Mouse (Mus musculus) ES-Bruce4 (cell line): ENCODE results near the gene Nexn. TPM values are rescaled to one million over a fixed set of nuclear protein-coding genes. Genes with fewer than 3 reads are reported as not detected.

Experiments used
- H3K27ac ChIP-seq: 2 replicates; pipeline ENCODE4 v1.5.1; 2012; ENCODE audit warnings: low read length, inconsistent platforms; ENCODE audit not compliant: insufficient read depth
- H3K27me3 ChIP-seq: 2 replicates; pipeline ENCODE4 v1.6.1; 2012; ENCODE audit warnings: mild to moderate bottlenecking, low read length, inconsistent platforms; ENCODE audit not compliant: control insufficient read depth, poor library complexity, insufficient read depth, severe bottlenecking
- H3K36me3 ChIP-seq: 2 replicates; pipeline ENCODE4 v1.6.1; 2012; ENCODE audit warnings: inconsistent platforms, mild to moderate bottlenecking, low read length, moderate library complexity; ENCODE audit not compliant: control insufficient read depth, poor library complexity, insufficient read depth, severe bottlenecking
- H3K4me1 ChIP-seq: one replicate; pipeline ENCODE4 v1.8.1; 2011; ENCODE audit warnings: low read length; ENCODE audit not compliant: control insufficient read depth, insufficient read depth
- H3K4me3 ChIP-seq: 2 replicates; pipeline ENCODE4 v1.5.1; 2011; ENCODE audit warnings: low read depth, mild to moderate bottlenecking, low read length
- H3K9ac ChIP-seq: 2 replicates; pipeline ENCODE4 v1.6.1; 2012; ENCODE audit warnings: low read depth, mild to moderate bottlenecking, inconsistent platforms; ENCODE audit not compliant: poor library complexity, severe bottlenecking
- H3K9me3 ChIP-seq: replicated peaks from 2 replicates; pipeline ENCODE4 v1.6.1; 2012; ENCODE audit warnings: mild to moderate bottlenecking, low read length, inconsistent platforms; ENCODE audit not compliant: control insufficient read depth, poor library complexity, insufficient read depth, severe bottlenecking
- CTCF ChIP-seq: IDR thresholded peaks from one replicate; pipeline ENCODE4 v1.8.1; 2011; ENCODE audit warnings: low read depth, low read length
- EP300 ChIP-seq: IDR thresholded peaks from 2 replicates; pipeline ENCODE4 v1.6.1; 2011; ENCODE audit warnings: low read depth, low read length; ENCODE audit not compliant: insufficient read depth
- POLR2A ChIP-seq: IDR thresholded peaks from one replicate; pipeline ENCODE4 v1.8.1; 2011; ENCODE audit warnings: low read length; ENCODE audit not compliant: insufficient read depth
- polyA plus RNA-seq: library from polyadenylated mRNA; stranded (reverse); fragments of >200 nt; gene quantifications from 2 replicates; pipeline ENCODE4 v1.2.4, GENCODE M21; 2011; ENCODE audit warnings: low read depth; ENCODE audit not compliant: missing spikeins, insufficient read depth, insufficient read length

Gene Nexn
- polyA plus RNA-seq, 1 experiment = 19.6 TPM

DNA sequence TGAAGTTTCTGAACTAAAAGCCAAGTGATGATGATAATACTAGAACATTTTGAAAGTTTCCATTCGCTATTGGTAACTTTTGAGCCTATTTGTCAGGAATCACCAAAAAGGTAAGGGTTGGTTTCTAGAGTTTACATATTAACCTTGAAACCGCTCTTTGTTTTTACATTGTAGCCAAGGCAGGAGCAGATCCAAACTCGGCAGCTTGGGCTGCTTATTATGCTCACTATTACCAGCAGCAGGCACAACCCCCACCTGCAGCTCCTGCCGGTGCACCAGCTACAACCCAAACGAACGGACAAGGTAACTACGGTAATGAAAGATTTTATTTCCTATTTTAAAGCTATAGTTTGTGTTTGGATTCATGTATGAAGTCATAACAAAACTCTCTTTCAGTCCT lies 40.2 kb downstream of the Nexn start:
- TF ChIP-seq EP300 = no peak
- no peak for TF ChIP-seq CTCF
- TF ChIP-seq POLR2A = no peak

DNA sequence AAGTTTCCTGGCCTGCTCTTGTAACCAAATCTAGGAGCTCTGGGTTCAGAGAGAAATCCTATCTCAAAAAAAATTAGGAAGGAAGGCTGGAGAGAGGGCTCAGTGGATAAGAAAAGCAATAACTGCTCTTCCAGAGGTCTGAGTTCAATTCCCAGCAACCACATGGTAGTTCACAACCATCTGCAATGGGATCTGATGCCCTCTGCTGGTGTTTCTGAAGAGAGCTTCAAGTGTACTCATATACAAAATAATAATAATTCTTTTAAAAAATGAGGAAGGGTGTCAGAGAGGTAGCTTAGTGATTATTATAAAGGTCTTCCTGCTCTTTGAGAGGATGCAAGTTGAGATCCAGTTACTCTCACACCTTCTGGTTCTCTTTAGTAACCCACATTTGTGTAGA lies 41.2 kb downstream of the Nexn start:
- no peak overlapping the region for H3K27ac ChIP-seq
- H3K9ac ChIP-seq = no peak overlapping the region
- peaks cover 85% of the 10 kb centered on the region for H3K36me3 ChIP-seq
- H3K4me1 ChIP-seq = no peaks in the 10 kb centered on the region
- H3K4me3 ChIP-seq = no peak overlapping the region
- TF ChIP-seq CTCF = no peak
- TF ChIP-seq EP300 = no peak
- TF ChIP-seq POLR2A = no peak
- no peaks in the 10 kb centered on the region for H3K9me3 ChIP-seq
- H3K27me3 ChIP-seq = no peaks in the 10 kb centered on the region

More for the DNA sequence above, 40.2 kb downstream of the Nexn start:
- no peaks in the 10 kb centered on the region for H3K4me1 ChIP-seq
- H3K9me3 ChIP-seq = no peaks in the 10 kb centered on the region
- H3K9ac ChIP-seq = no peak overlapping the region
- peaks cover 79% of the 10 kb centered on the region for H3K36me3 ChIP-seq
- no peaks in the 10 kb centered on the region for H3K27me3 ChIP-seq
- no peak overlapping the region for H3K4me3 ChIP-seq
- H3K27ac ChIP-seq = no peak overlapping the region

DNA sequence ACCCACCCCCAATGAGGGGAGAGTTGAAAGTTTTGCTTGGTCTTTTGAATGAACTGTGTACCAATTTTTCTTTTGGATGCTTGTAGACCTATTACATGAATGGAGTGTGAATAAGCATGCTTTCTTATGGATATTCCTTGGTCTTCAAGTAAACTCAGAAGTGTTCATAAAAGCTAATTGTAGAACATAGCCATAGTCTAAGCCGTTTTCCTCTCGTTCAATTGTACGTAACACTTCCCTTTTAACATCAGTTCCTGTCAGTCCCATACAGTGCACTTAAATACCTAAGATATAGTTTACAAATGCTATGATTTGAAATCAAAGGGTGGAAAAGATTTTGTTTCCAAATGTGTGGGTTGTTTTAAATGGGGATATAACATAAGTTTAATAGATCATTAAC lies 52.7 kb downstream of the Nexn start:
- Histone ChIP-seq H3K9ac (peak overlapping the region; percentile 98), H3K9me3 (no peaks in the 10 kb centered on the region), H3K36me3 (peaks cover 57% of the 10 kb centered on the region), H3K4me3 (no peak overlapping the region), H3K27ac (no peak overlapping the region), H3K27me3 (no peaks in the 10 kb centered on the region), H3K4me1 (peaks cover 2% of the 10 kb centered on the region)
- TF ChIP-seq EP300 (no peak), POLR2A (no peak), CTCF (no peak)

DNA sequence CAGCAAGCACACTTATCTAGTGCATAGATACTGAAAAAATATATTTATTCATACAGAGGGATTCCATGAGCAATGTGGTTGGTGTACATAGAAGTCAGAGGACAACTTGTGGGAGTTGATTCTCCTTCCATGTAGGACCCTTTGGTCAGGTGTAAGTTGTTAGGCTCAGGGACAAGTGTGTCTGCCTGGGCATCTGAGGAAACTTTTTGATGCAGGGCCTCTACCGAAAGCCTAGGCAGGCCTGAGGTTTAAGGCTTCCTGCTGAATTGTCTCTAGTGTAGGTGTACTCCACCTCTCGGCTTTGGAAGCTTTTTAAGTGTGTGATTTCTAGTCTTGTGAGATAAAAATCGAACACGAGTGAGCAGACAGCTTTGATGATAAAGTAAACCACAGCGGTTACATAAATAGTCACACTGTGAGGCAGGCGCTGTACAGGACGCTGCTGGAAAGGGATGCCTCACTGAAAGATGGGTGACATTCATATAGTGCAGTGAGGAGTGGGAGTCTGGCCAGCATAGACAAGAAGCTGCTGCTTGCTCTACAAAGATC lies 54.3 kb downstream of the Nexn start:
- TF ChIP-seq CTCF (no peak), EP300 (no peak), POLR2A (no peak)
- Histone ChIP-seq H3K9ac (peak overlapping the region; percentile 98), H3K4me3 (peak overlapping the region; percentile 91), H3K36me3 (peaks cover 45% of the 10 kb centered on the region), H3K27me3 (no peaks in the 10 kb centered on the region), H3K9me3 (no peaks in the 10 kb centered on the region), H3K4me1 (peaks cover 2% of the 10 kb centered on the region), H3K27ac (0 out of 2 replicates have a peak overlapping the region, but pooled peaks have one; percentile 1)

DNA sequence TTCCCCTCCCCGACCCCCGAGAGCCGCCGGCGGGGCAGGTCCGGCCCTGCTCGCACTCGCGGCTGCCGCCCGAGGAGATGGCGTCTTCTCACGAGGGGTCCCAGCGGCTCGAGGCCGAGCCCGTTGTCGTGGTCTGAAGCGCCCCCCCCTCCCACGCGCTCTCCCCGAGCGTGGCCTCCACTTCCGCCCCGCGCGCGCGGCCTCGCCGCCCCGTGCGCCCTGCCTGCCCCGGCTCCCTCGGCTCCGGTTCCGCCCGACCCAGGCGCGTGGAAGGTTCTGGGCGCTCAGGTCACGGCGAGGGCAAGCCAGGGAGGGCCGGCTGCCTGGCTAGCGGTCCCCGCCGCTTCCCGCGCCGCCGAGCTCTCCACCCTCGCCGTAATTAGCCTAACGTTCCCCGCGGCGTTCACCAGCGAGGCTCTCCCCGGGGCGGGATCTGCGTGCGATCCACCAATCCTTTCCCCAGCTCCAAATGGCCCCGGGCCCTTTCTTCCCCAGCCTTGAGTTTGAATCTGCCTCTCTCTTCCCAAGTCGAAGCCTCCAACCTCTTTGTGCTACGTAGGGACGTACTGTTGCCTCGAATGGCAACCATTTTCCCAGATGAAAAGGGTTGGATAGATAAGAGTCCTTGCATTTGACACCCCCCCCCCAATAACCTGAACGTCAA lies 55.3 kb downstream of the Nexn start:
- Histone ChIP-seq H3K4me1 (peaks cover 2% of the 10 kb centered on the region), H3K27ac (peak overlapping the region; percentile 74), H3K4me3 (peak overlapping the region; percentile 91), H3K9me3 (no peaks in the 10 kb centered on the region), H3K27me3 (no peaks in the 10 kb centered on the region), H3K9ac (peak overlapping the region; percentile 98), H3K36me3 (peaks cover 35% of the 10 kb centered on the region)
- TF ChIP-seq POLR2A (no peak), EP300 (no peak), CTCF (no peak)

DNA sequence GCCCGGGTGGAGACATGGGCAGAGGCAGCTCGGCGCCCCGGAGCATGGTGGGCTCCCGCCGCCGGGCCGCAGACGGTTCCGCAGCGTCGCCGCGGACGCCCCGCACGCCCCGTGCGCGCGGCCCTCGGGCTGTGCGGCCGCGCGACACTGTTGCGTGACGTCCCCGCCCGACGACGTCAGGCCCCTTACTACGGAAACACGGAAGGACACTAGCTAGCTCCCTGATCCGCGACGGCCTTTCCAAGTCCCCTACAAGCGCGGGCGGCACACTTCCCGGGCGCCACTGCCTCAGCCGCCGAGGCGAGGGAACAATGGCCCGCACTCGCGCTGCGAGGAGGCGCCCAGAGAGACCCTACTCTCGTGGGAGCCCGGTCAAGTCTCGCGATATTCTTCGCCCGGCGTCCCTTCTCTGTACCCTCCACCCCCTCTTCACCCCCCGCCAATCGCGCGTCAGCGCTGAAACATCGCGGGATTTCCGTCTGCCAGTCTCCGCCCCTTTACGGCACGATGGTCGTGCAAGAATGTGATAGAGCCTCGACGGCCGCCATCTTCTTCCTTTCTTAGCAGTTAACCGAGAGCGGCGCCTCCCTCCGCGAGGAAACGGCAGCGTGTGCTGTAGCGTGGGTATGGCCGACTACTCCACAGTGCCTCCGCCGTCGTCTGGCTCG lies 56.0 kb downstream of the Nexn start, which contains the start of the genes Dnajb4 and Fubp1:
Dnajb4 (minus strand) TSS at position 336 of the 668 bp plus-strand sequence.
Fubp1 (plus strand) TSS at position 456 of the 668 bp plus-strand sequence.
- Histone ChIP-seq H3K27ac (peak within 1 kb of the TSS; percentile 74), H3K9me3 (no peaks in the 10 kb centered on the region), H3K27me3 (no peaks in the 10 kb centered on the region), H3K4me1 (peaks cover under 1% of the 10 kb centered on the region), H3K36me3 (peaks cover 29% of the 10 kb centered on the region), H3K4me3 (peak within 1 kb of the TSS; percentile 99), H3K9ac (peak within 1 kb of the TSS; percentile 98)
- TF ChIP-seq POLR2A (peak; percentile 49), CTCF (no peak), EP300 (0 out of 2 replicates have a peak, but pooled peaks have one; percentile 26)
